Mouse (Mus musculus) forebrain, embryonic 14.5 days (tissue): ENCODE data around the gene Cbx2. TPM values are rescaled to one million over a fixed set of nuclear protein-coding genes. Genes with fewer than 3 reads are reported as not detected.
A peak's percentile ranks its signal among the peaks of the same experiment; 100 is the strongest.

Source experiments
- ATAC-seq: fragments of 200-750 bp; cut with Nextera tagmentation; 2 replicates; pipeline ENCODE4 v1.8.0; 2017; ENCODE audit warnings: mild to moderate bottlenecking, moderate library complexity
- DNase-seq: peaks from one replicate; pipeline ENCODE4 v3.0.0-alpha.2; 2015; ENCODE audit warnings: low spot score
- H3K27ac ChIP-seq: fragments of 300-500 bp; sonication (generic); 2 replicates; pipeline ENCODE4 v1.5.1; 2014; ENCODE audit warnings: low read depth, mild to moderate bottlenecking, control low read depth, low read length, moderate library complexity
- H3K27me3 ChIP-seq: fragments of 300-500 bp; sonication (generic); replicated peaks from 2 replicates; pipeline ENCODE4 v1.6.1; 2014; ENCODE audit warnings: low read length, control low read depth, mixed read lengths; ENCODE audit not compliant: control insufficient read depth, insufficient read depth
- H3K36me3 ChIP-seq: fragments of 300-500 bp; sonication (generic); 2 replicates; pipeline ENCODE4 v1.6.1; 2014; ENCODE audit warnings: low read length, control low read depth; ENCODE audit not compliant: control insufficient read depth, insufficient read depth
- H3K4me1 ChIP-seq: fragments of 300-500 bp; sonication (generic); 2 replicates; pipeline ENCODE4 v1.6.1; 2014; ENCODE audit warnings: antibody characterized with exemption, low read length, control low read depth; ENCODE audit not compliant: control insufficient read depth, insufficient read depth
- H3K4me2 ChIP-seq: fragments of 300-500 bp; sonication (generic); 2 replicates; pipeline ENCODE4 v1.6.1; 2014; ENCODE audit warnings: mild to moderate bottlenecking, control low read depth, low read length
- H3K4me3 ChIP-seq: fragments of 300-500 bp; sonication (generic); 2 replicates; pipeline ENCODE4 v1.5.1; 2014; ENCODE audit warnings: low read depth, low read length, control low read depth
- H3K9ac ChIP-seq: fragments of 300-500 bp; sonication (generic); 2 replicates; pipeline ENCODE4 v1.6.1; 2014; ENCODE audit warnings: mild to moderate bottlenecking, low read length, control low read depth, moderate library complexity
- H3K9me3 ChIP-seq: fragments of 300-500 bp; sonication (generic); replicated peaks from 2 replicates; pipeline ENCODE4 v1.6.1; 2016; ENCODE audit warnings: low read length, control low read depth, mixed read lengths; ENCODE audit not compliant: control insufficient read depth
- WGBS: fragments of 180-500 bp; shearing (Covaris S2); extraction: QIAGEN DNeasy Blood & Tissue Kit; methylation state at CpG from one replicate; pipeline ENCODE4 v1.1.7; 2014; 5-methylcytosine and 5-hydroxymethylcytosine counted together
- polyA plus RNA-seq: library from polyadenylated mRNA; unstranded; fragments of >200 nt; fragmentation: Nextera tagmentation; extraction: Ambion mirVana; gene quantifications from 2 replicates; pipeline ENCODE4 v1.2.1, GENCODE M21; 2014

Gene Cbx2
- polyA plus RNA-seq, result 19.2 and 22.1 TPM in 2 replicates

- Histone ChIP-seq H3K27ac (peak within 1 kb of the TSS; percentile 90), H3K9me3 (no peaks in the 10 kb centered on the region), H3K4me3 (peak within 1 kb of the TSS; percentile 99), H3K4me1 (peaks cover 29% of the 10 kb centered on the region), H3K27me3 (peaks cover 4% of the 10 kb centered on the region; the same call in 1 of the 2 replicates), H3K9ac (peak within 1 kb of the TSS; percentile 98), H3K36me3 (peaks cover 23% of the 10 kb centered on the region), H3K4me2 (peak within 1 kb of the TSS; percentile 78)
- WGBS, result under 1% methylated on average over 88 of the region's 99 CpGs
- peak; percentile 96 for ATAC-seq
- peak; percentile 94 for DNase-seq
These were observed at the start of gene Cbx2 for GRCm38 (mm10) chr11:119022895-119023615. Gene Cbx2, plus strand, starts transcription at chr11:119022962.

- H3K4me3 ChIP-seq, result no peak overlapping the region
- ATAC-seq (no peak), DNase-seq (no peak)
- no peak overlapping the region for H3K4me2 ChIP-seq
- peaks cover 20% of the 10 kb centered on the region for H3K4me1 ChIP-seq
- H3K36me3 ChIP-seq, result no peaks in the 10 kb centered on the region
- 86% methylated on average over 7 of the region's 7 CpGs for WGBS
- H3K9me3 ChIP-seq, result no peaks in the 10 kb centered on the region
- H3K9ac ChIP-seq, result no peak overlapping the region
- no peak overlapping the region for H3K27ac ChIP-seq
- H3K27me3 ChIP-seq, result no peaks in the 10 kb centered on the region
These were observed 48.4 kb upstream of the Cbx2 start for GRCm38 (mm10) chr11:118974340-118974739.

- Histone ChIP-seq H3K9ac (no peak overlapping the region), H3K36me3 (no peaks in the 10 kb centered on the region), H3K4me3 (no peak overlapping the region), H3K27ac (no peak overlapping the region), H3K4me1 (peaks cover 20% of the 10 kb centered on the region), H3K4me2 (peak overlapping the region; percentile 35), H3K9me3 (no peaks in the 10 kb centered on the region), H3K27me3 (no peaks in the 10 kb centered on the region)
- WGBS, result 2% methylated on average over 10 of the region's 10 CpGs
- DNase-seq (peak; percentile 92), ATAC-seq (peak; percentile 54)
These were observed 47.3 kb upstream of the Cbx2 start for GRCm38 (mm10) chr11:118975427-118975826.

GRCm38 (mm10) chr11:118975917-118976316 lies 46.8 kb upstream of the Cbx2 start:
- DNase-seq, result no peak
- Histone ChIP-seq H3K4me2 (peak overlapping the region; percentile 35), H3K36me3 (no peaks in the 10 kb centered on the region), H3K4me1 (peaks cover 20% of the 10 kb centered on the region), H3K9me3 (no peaks in the 10 kb centered on the region), H3K27ac (no peak overlapping the region), H3K27me3 (no peaks in the 10 kb centered on the region), H3K9ac (no peak overlapping the region), H3K4me3 (no peak overlapping the region)
- 12% methylated on average over 12 of the region's 12 CpGs for WGBS
- ATAC-seq, result no peak

GRCm38 (mm10) chr11:118980388-118980787 lies 42.4 kb upstream of the Cbx2 start:
- H3K4me3 ChIP-seq, result no peak overlapping the region
- ATAC-seq (no peak), DNase-seq (no peak)
- no peak overlapping the region for H3K9ac ChIP-seq
- H3K4me2 ChIP-seq, result no peak overlapping the region
- peaks cover 6% of the 10 kb centered on the region; the same call in 1 of the 2 replicates for H3K4me1 ChIP-seq
- H3K9me3 ChIP-seq, result no peaks in the 10 kb centered on the region
- 69% methylated on average over 2 of the region's 2 CpGs for WGBS
- H3K36me3 ChIP-seq, result no peaks in the 10 kb centered on the region
- H3K27ac ChIP-seq, result no peak overlapping the region
- no peaks in the 10 kb centered on the region for H3K27me3 ChIP-seq

- Histone ChIP-seq H3K4me2 (no peak overlapping the region), H3K4me1 (no peaks in the 10 kb centered on the region), H3K4me3 (no peak overlapping the region), H3K9ac (no peak overlapping the region), H3K27ac (no peak overlapping the region), H3K27me3 (no peaks in the 10 kb centered on the region), H3K36me3 (no peaks in the 10 kb centered on the region), H3K9me3 (no peaks in the 10 kb centered on the region)
- ATAC-seq (no peak), DNase-seq (no peak)
- 63% methylated on average over 18 of the region's 18 CpGs for WGBS
These were observed 41.6 kb upstream of the Cbx2 start for GRCm38 (mm10) chr11:118981012-118981776.

- H3K27me3 ChIP-seq, result no peaks in the 10 kb centered on the region
- no peak overlapping the region for H3K27ac ChIP-seq
- DNase-seq (no peak), ATAC-seq (no peak)
- no peak overlapping the region for H3K4me2 ChIP-seq
- H3K9me3 ChIP-seq, result no peaks in the 10 kb centered on the region
- H3K4me3 ChIP-seq, result no peak overlapping the region
- no peak overlapping the region for H3K9ac ChIP-seq
- H3K36me3 ChIP-seq, result no peaks in the 10 kb centered on the region
- H3K4me1 ChIP-seq, result no peaks in the 10 kb centered on the region
- 48% methylated on average over 12 of the region's 12 CpGs for WGBS
These were observed 40.1 kb upstream of the Cbx2 start for GRCm38 (mm10) chr11:118982593-118983113.

- WGBS, result 55% methylated on average over 5 of the region's 5 CpGs
- H3K4me3 ChIP-seq, result no peak overlapping the region
- H3K9me3 ChIP-seq, result no peaks in the 10 kb centered on the region
- no peak for ATAC-seq
- no peaks in the 10 kb centered on the region for H3K27me3 ChIP-seq
- H3K9ac ChIP-seq, result no peak overlapping the region
- no peak overlapping the region for H3K4me2 ChIP-seq
- H3K36me3 ChIP-seq, result no peaks in the 10 kb centered on the region
- H3K27ac ChIP-seq, result no peak overlapping the region
- H3K4me1 ChIP-seq, result no peaks in the 10 kb centered on the region
- no peak for DNase-seq
These were observed 37.2 kb upstream of the Cbx2 start for GRCm38 (mm10) chr11:118985571-118985970.

GRCm38 (mm10) chr11:118987999-118988398 lies 34.8 kb upstream of the Cbx2 start, which contains the start of gene Enpp7:
Gene Enpp7, plus strand, starts transcription at chr11:118988188.
- Histone ChIP-seq H3K9me3 (no peaks in the 10 kb centered on the region), H3K4me2 (no peak within 1 kb of the TSS), H3K36me3 (no peaks in the 10 kb centered on the region), H3K9ac (no peak within 1 kb of the TSS), H3K27me3 (no peaks in the 10 kb centered on the region), H3K4me3 (no peak within 1 kb of the TSS), H3K4me1 (no peaks in the 10 kb centered on the region), H3K27ac (no peak within 1 kb of the TSS)
- DNase-seq, result no peak
- no peak for ATAC-seq
- WGBS, result 93% methylated on average over 10 of the region's 10 CpGs
